Mouse (Mus musculus): ENCODE data around the gene Nxn.

DNA sequence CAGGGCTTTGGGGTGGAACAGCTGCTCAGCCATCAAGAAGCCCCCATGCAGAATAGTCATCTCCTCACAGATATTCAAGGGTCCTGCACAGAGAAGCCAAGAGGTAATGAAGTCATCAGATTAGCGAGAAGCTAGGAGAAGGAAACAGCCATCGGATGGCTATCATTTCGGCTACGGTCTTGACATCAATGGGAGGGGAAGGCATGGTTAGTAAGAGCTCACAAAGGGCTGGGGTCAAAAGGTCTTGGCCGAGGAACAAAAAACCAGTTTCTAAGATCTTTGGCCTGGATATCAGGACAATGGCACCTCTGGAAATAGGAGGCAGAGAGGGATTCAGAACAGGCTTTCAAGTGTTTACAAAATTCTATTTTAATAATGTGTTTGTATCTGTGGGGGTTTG, 185.1 kb downstream of the Nxn start:
- TF ChIP-seq CTCF (IDR thresholded peaks at IDR 0.05; ENCODE audit: insufficient read depth, low read length) (no peak), POLR2A (IDR thresholded peaks at IDR 0.05; ENCODE audit: borderline replicate concordance, extremely low read depth, low read depth, low read length) (no peak)

Data from lung, adult 2 months (tissue).